Mouse (Mus musculus): Measurements from ENCODE around the gene Nop2. TPM values are rescaled to one million over a fixed set of nuclear protein-coding genes. Genes with fewer than 3 reads are reported as not detected.
"Not testable (repeated sequence)": the region's sequence is repeated elsewhere in the genome, so short reads cannot be mapped to it uniquely, and the experiment has no call there.

The Nop2 gene
- polyA plus RNA-seq, 1 experiment from 2014 or later = 25.2 TPM

DNA sequence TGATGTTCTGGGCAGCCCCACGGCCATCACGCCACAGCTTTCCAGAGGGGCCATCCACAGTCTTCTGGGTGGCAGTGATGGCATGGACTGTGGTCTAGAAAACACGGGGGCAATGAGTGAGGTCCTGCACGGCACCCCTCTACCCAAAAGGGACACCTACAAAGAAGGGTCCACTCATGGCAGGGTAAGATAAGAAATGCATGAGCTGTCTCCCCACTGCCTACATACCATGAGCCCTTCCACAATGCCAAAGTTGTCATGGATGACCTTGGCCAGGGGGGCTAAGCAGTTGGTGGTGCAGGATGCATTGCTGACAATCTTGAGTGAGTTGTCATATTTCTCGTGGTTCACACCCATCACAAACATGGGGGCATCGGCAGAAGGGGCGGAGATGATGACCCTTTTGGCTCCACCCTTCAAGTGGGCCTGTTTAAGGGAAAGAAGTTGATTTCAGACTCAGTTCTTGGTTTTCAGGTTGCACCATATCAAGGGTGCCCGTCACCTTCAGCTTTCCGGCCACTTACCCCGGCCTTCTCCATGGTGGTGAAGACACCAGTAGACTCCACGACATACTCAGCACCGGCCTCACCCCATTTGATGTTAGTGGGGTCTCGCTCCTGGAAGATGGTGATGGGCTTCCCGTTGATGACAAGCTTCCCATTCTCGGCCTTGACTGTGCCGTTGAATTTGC lies 31.1 kb downstream of the Nop2 start:
- Histone ChIP-seq H3K4me1 (ENCODE audit: control insufficient read depth, low read depth, low read length) (peaks cover 60% of the 10 kb centered on the region), H3K4me2 (ENCODE audit: low read depth, low read length) (0 out of 2 replicates have a peak overlapping the region, but pooled peaks have one; percentile 4), H3K36me3 (ENCODE audit: control insufficient read depth, insufficient read depth) (peaks cover 12% of the 10 kb centered on the region)
- not testable (repeated sequence) for H3K9ac ChIP-seq (ENCODE audit: low read depth, low read length); H3K4me3 ChIP-seq (ENCODE audit: low read depth, low read length); H3K9me3 ChIP-seq (replicated peaks; ENCODE audit: control insufficient read depth, low read length); ATAC-seq (ENCODE audit: low read depth); H3K27me3 ChIP-seq (ENCODE audit: control insufficient read depth, insufficient read depth, low read depth, low read length); H3K27ac ChIP-seq (ENCODE audit: low read length)
- 61% methylated on average over 9 of the region's 16 CpGs for WGBS (ENCODE audit: insufficient replicate concordance)

DNA sequence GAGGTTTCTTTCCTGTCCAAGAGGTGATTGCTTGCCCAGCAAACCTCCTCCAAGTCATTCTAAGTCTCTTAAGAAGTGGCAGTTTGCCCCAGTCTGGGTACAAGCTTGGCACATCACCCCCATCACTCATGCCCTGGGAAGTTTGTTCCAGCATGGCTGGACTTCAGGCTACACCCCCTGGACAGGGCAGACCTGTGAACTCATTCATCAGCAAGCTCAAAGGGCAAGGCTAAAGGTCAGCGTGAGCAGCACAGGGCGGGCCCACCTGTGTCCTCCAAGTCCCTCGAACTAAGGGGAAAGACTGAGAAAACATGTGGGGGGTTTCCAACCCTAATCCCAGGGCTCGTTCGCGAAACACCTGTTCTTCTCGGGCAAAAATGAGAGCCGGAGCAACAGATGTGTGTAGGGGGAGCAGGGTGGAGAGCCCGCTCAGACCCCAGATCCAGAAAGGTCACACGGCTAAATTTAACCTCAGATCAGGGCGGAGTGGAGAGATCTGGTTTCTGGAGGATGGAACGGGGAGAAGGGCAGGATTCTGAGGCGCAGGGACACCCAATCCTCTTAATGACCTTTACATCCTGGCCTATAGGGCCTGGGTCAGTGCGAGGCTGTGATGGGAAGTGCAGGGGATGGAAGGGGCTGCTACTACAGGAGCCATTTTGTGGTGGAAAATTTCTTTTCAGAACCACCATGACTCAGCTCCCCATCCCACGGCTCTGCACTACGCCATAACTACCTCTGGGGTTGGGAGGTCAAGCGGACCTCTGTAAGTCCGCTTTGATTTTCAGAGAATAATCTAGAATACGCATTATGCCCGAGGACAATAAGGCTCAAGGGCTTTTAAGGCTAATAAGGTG lies 32.3 kb downstream of the Nop2 start:
- Histone ChIP-seq H3K27me3 (ENCODE audit: control insufficient read depth, insufficient read depth, low read depth, low read length) (no peaks in the 10 kb centered on the region), H3K4me1 (ENCODE audit: control insufficient read depth, low read depth, low read length) (peaks cover 66% of the 10 kb centered on the region), H3K36me3 (ENCODE audit: control insufficient read depth, insufficient read depth) (peaks cover 25% of the 10 kb centered on the region), H3K9me3 (replicated peaks; ENCODE audit: control insufficient read depth, low read length) (no peaks in the 10 kb centered on the region), H3K4me3 (ENCODE audit: low read depth, low read length) (peak overlapping the region; percentile 84), H3K4me2 (ENCODE audit: low read depth, low read length) (peak overlapping the region; percentile 88), H3K27ac (ENCODE audit: low read length) (peak overlapping the region; percentile 85), H3K9ac (ENCODE audit: low read depth, low read length) (peak overlapping the region; percentile 84)
- no peak for ATAC-seq (ENCODE audit: low read depth)
- 7% methylated on average over 20 of the region's 20 CpGs for WGBS (ENCODE audit: insufficient replicate concordance)

DNA sequence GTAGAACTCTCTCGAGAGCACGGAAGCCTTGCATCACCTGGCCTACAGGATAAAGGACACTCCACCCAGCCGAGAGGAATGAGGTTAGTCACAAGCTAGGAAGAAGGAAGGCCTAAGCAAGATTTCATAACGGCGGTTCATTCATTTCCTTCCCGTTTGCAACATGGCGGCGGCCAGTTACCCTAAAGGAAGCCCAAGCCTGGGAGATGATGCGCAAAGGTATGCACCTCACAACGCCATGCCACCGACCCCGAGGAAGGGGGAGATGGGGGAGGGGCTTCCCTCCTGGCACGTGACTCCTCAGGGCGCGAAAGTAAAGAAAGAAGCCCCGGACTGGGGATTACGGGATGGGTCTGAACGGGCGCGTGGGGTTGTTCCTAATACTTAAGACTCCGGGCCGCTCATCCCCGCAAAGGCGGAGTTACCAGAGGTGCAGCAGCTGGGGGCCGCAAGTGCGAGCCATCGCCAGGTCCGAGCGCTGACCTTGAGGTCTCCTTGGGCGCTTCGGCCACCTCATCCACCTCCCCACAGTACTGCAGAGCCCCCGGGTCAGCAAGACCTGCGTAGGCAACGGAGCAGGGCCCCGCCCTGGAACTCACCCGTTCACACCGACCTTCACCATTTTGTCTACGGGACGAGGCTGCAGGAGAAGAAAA lies 33.1 kb downstream of the Nop2 start:
- Histone ChIP-seq H3K9ac (ENCODE audit: low read depth, low read length) (peak overlapping the region; percentile 84), H3K4me3 (ENCODE audit: low read depth, low read length) (peak overlapping the region; percentile 84), H3K9me3 (replicated peaks; ENCODE audit: control insufficient read depth, low read length) (no peaks in the 10 kb centered on the region), H3K27ac (ENCODE audit: low read length) (peak overlapping the region; percentile 85), H3K36me3 (ENCODE audit: control insufficient read depth, insufficient read depth) (peaks cover 33% of the 10 kb centered on the region), H3K27me3 (ENCODE audit: control insufficient read depth, insufficient read depth, low read depth, low read length) (no peaks in the 10 kb centered on the region), H3K4me2 (ENCODE audit: low read depth, low read length) (peak overlapping the region; percentile 88), H3K4me1 (ENCODE audit: control insufficient read depth, low read depth, low read length) (peaks cover 66% of the 10 kb centered on the region)
- under 1% methylated on average over 39 of the region's 39 CpGs for WGBS (ENCODE audit: insufficient replicate concordance)
- ATAC-seq (ENCODE audit: low read depth) = no peak; the same call in 1 of the 2 replicates

GRCm38 (mm10) chr6:125165328-125165891 lies 33.7 kb downstream of the Nop2 start:
- Histone ChIP-seq H3K36me3 (ENCODE audit: control insufficient read depth, insufficient read depth) (peaks cover 39% of the 10 kb centered on the region), H3K27me3 (ENCODE audit: control insufficient read depth, insufficient read depth, low read depth, low read length) (no peaks in the 10 kb centered on the region), H3K4me3 (ENCODE audit: low read depth, low read length) (peak overlapping the region; percentile 84), H3K9me3 (replicated peaks; ENCODE audit: control insufficient read depth, low read length) (no peaks in the 10 kb centered on the region), H3K4me1 (ENCODE audit: control insufficient read depth, low read depth, low read length) (peaks cover 61% of the 10 kb centered on the region), H3K4me2 (ENCODE audit: low read depth, low read length) (peak overlapping the region; percentile 88), H3K27ac (ENCODE audit: low read length) (peak overlapping the region; percentile 85), H3K9ac (ENCODE audit: low read depth, low read length) (peak overlapping the region; percentile 84)
- peak; percentile 84 for ATAC-seq (ENCODE audit: low read depth)
- WGBS (ENCODE audit: insufficient replicate concordance) = under 1% methylated on average over 36 of the region's 36 CpGs

GRCm38 (mm10) chr6:125166051-125166751 lies 34.5 kb downstream of the Nop2 start, which contains the start of gene Gapdh:
TSS of gene Gapdh (minus strand) at chr6:125166467.
- H3K4me3 ChIP-seq (ENCODE audit: low read depth, low read length) = peak within 1 kb of the TSS; percentile 84
- peaks cover 47% of the 10 kb centered on the region for H3K36me3 ChIP-seq (ENCODE audit: control insufficient read depth, insufficient read depth)
- H3K9ac ChIP-seq (ENCODE audit: low read depth, low read length) = peak within 1 kb of the TSS; percentile 84
- 2% methylated on average over 18 of the region's 18 CpGs for WGBS (ENCODE audit: insufficient replicate concordance)
- H3K27me3 ChIP-seq (ENCODE audit: control insufficient read depth, insufficient read depth, low read depth, low read length) = no peaks in the 10 kb centered on the region
- ATAC-seq (ENCODE audit: low read depth) = peak; percentile 67
- H3K4me1 ChIP-seq (ENCODE audit: control insufficient read depth, low read depth, low read length) = peaks cover 53% of the 10 kb centered on the region
- peak within 1 kb of the TSS; percentile 88 for H3K4me2 ChIP-seq (ENCODE audit: low read depth, low read length)
- H3K27ac ChIP-seq (ENCODE audit: low read length) = peak within 1 kb of the TSS; percentile 85
- H3K9me3 ChIP-seq (replicated peaks; ENCODE audit: control insufficient read depth, low read length) = no peaks in the 10 kb centered on the region

DNA sequence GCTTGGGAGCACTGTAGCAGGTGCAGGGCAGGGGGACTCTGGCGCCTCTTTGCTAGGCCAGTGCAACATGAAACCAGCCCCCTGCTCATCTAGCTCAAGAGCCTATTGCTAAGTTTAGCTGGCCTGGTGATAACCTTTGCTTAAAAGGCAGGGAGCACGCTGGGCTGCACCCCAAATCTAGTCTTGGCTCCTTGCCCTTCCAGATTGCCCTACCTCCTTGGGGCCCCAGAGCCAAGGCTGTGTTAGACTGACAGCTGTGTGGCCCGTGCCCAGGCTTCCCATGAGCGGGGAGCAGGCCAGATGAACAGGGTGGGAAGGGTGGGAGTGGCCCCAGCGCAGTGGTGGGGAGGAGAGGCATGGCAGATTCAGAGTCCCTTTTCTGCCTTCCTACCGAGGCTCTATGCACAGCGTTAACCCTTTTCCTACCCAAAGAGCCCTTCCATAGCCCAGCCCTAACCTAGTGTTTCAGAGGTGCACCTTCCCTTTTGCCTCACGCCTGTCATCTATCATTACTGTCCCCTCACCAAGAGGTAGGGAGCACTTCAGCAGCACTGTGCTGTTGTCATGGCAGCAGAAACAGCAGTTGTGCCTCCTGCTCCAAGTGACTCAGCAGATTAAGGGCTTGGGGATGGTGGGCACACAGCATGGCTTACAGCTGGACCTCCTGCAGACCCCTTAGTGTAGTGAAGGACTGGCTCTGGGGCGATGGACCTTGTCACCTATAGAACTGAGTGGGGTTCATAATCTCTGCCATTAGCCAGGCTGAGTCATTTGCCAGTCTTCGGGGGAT lies 35.3 kb downstream of the Nop2 start:
- Histone ChIP-seq H3K9me3 (replicated peaks; ENCODE audit: control insufficient read depth, low read length) (no peaks in the 10 kb centered on the region), H3K4me3 (ENCODE audit: low read depth, low read length) (peak overlapping the region; percentile 84), H3K36me3 (ENCODE audit: control insufficient read depth, insufficient read depth) (peaks cover 52% of the 10 kb centered on the region), H3K4me1 (ENCODE audit: control insufficient read depth, low read depth, low read length) (peaks cover 45% of the 10 kb centered on the region), H3K4me2 (ENCODE audit: low read depth, low read length) (peak overlapping the region; percentile 88), H3K27ac (ENCODE audit: low read length) (peak overlapping the region; percentile 72), H3K9ac (ENCODE audit: low read depth, low read length) (peak overlapping the region; percentile 84; the same call in 1 of the 2 replicates), H3K27me3 (ENCODE audit: control insufficient read depth, insufficient read depth, low read depth, low read length) (no peaks in the 10 kb centered on the region)
- WGBS (ENCODE audit: insufficient replicate concordance) = 19% methylated on average over 10 of the region's 10 CpGs
- 0 out of 2 replicates have a peak, but pooled peaks have one; percentile 4 for ATAC-seq (ENCODE audit: low read depth)

DNA sequence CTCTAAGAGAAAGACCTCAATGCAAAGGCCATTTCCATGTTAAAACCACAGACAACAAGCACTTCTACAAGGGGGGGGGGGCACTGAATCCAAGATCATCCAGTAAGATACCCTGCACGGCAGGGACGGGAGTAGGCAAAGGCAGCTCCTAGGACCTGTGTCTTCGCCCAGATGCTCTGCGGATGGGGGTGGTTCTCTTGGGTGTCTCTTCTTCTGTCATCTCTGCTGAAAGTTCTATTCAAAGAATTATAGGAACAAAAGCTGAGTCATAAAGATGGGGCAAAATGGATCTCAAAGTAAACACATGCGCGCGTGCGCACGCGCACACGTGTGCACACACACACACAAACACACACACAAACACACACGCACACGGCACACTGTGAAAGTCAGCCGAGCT lies 36.4 kb downstream of the Nop2 start:
- H3K4me2 ChIP-seq (ENCODE audit: low read depth, low read length) = no peak overlapping the region
- WGBS (ENCODE audit: insufficient replicate concordance) = 89% methylated on average over 14 of the region's 14 CpGs
- H3K4me3 ChIP-seq (ENCODE audit: low read depth, low read length) = no peak overlapping the region
- no peaks in the 10 kb centered on the region for H3K27me3 ChIP-seq (ENCODE audit: control insufficient read depth, insufficient read depth, low read depth, low read length)
- no peak overlapping the region for H3K27ac ChIP-seq (ENCODE audit: low read length)
- H3K9ac ChIP-seq (ENCODE audit: low read depth, low read length) = no peak overlapping the region
- peaks cover 62% of the 10 kb centered on the region for H3K36me3 ChIP-seq (ENCODE audit: control insufficient read depth, insufficient read depth)
- H3K9me3 ChIP-seq (replicated peaks; ENCODE audit: control insufficient read depth, low read length) = no peaks in the 10 kb centered on the region
- peaks cover 44% of the 10 kb centered on the region for H3K4me1 ChIP-seq (ENCODE audit: control insufficient read depth, low read depth, low read length)
- no peak for ATAC-seq (ENCODE audit: low read depth)

Measured in liver, embryonic 16.5 days (tissue).